Comparison of ENCODE assay signal across 8 mouse cellular contexts in the genomic region with DNA sequence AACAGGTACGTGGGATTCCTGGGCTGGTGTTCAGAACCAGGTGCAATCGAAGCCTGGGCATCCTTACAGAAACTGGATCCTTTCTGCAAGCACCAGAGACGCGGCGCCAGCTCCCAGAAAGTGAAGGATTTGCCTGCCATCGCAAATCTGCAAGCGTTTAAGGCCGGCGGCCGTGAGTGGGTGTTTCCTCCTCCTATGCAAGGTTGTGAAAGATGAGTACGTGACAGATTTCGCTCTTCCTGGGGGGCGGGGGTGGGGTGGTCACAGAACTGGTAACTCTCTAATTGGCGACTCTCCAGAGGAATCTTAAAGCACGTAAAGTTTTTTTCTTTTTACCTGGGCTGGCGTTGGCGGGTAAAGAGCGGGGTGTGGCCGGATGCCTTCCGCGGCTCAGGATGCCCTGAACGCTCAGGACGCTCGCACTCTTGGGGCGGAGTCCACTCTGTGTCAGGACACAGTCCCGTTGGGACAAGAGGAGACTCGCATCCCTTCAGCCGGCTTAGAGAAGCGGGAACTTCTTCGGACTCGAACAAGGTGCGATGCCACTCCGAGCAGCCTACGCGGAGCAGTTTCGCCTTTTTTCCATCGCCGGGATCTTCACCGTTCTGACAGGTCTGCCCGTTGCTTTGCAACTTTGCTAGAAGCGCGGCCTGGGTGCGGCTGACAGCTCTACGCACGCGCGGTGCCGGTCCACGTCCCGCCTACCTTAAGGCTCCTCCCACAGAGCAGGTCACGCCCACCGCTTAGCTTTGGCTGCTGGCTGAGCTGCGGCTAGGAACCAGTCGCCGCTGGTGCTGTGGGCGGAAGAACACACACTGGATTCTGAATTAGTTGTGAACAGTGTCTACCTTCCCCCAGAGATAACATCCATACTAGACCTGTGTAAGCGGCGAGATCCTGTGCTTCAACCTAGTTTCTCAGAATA.
DNase-seq lines count a peak whose midpoint lies in the region; ATAC-seq lines count a peak whose summit lies in the region.

No protein-coding gene starts in this region.

- peak overlapping the region; percentile 73 for H3K27ac ChIP-seq in hindbrain, embryonic 10.5 days

- no peaks in the 10 kb centered on the region for H3K9me3 ChIP-seq in hindbrain, embryonic 10.5 days

- H3K36me3 ChIP-seq in hindbrain, embryonic 10.5 days, result no peaks in the 10 kb centered on the region

- under 1% methylated on average over 58 of the region's 58 CpGs for WGBS in hindbrain, embryonic 10.5 days

- peaks cover 10% of the 10 kb centered on the region for H3K4me1 ChIP-seq in hindbrain, embryonic 10.5 days (replicated peaks)

- peak; percentile 82 for DNase-seq in MEL-GATA-1-ER (ENCODE audit: extremely low read depth, low read depth)
- DNase-seq in cerebellum, adult 9-10 months, result peak; percentile 80
- DNase-seq in hindbrain, embryonic 10.5 days (ENCODE audit: low spot score), result peak; percentile 91
- peak; percentile 78 to 86 for DNase-seq in layer of hippocampus, postnatal 10 days (ENCODE audit: low spot score in 2 of 2)
- DNase-seq in lung, postnatal 10 days, result peak; percentile 95
- peak; percentile 89 for DNase-seq in ovary, postnatal 36 days (ENCODE audit: low spot score)
- DNase-seq in thymus, postnatal 25 days, result peak; percentile 95

- peak; percentile 92 for ATAC-seq in frontal cortex, adult (ENCODE audit: low TSS enrichment)

- H3K27me3 ChIP-seq in hindbrain, embryonic 10.5 days (ENCODE audit: insufficient read depth, poor library complexity, severe bottlenecking), result peaks cover 16% of the 10 kb centered on the region

- H3K4me3 ChIP-seq in hindbrain, embryonic 10.5 days, result peak overlapping the region; percentile 69

Comparison
In these comparisons a context has a peak if more than half of its experiments do, and no peak if none do; other contexts are left out.
1. Peak in every context shown above with its lines: DNase-seq, ATAC-seq, H3K4me3 ChIP-seq and H3K27ac ChIP-seq.